Mouse (Mus musculus) heart, postnatal 0 days (tissue): ENCODE measurements around the gene Aim2.

Experiments used
- CTCF ChIP-seq: IDR thresholded peaks from 2 replicates; pipeline ENCODE4 v1.5.1; 2016; ENCODE audit warnings: antibody characterized with exemption, control low read depth, low read depth
- EP300 ChIP-seq: IDR thresholded peaks from 2 replicates; pipeline ENCODE4 v1.6.1; 2016; ENCODE audit warnings: antibody characterized with exemption, low read depth

DNA sequence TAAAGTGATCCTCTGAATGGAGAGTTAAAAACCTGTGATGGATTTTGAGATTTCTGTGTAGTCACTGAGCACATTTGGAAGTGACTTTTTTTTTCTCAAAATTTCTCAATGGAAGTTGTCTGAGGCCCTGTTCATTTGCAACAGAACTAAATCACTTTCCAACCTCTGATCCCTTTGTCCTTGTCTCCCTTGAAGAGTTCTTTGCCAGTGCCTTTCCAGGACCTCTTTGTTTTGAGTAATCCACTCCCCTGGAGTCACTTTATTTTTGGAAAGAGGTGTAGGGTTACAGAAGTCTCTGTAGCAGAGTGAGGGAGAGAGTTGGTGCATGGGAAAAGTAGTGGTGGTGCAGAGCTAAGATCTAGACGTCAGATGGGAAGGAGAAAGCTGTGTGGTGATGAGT lies 2.2 kb upstream of the Aim2 start:
- TF ChIP-seq CTCF (no peak), EP300 (no peak)
